Mouse (Mus musculus) adrenal gland, adult 18-20 months (tissue): Measurements from ENCODE around the gene Cdk5r1. TPM values are rescaled to one million over a fixed set of nuclear protein-coding genes. Genes with fewer than 3 reads are reported as not detected.

Source experiments
- total RNA-seq, 2 experiments: library from RNA; stranded (reverse); gene quantifications; 1 replicate in 1 of 2; 2 replicates in 1 of 2; pipeline ENCODE4 v1.2.3; 2021

The Cdk5r1 gene
- total RNA-seq, 2 experiments from 2014 or later: 1.5 to 2.0 TPM

Other genes with a start within 250 kb of the Cdk5r1 start
- gene Rhbdl3, start 176.1 kb upstream of the Cdk5r1 start, total RNA-seq: 1 to 10 TPM; 2.5 to 3.8 TPM
- 10 to 100 TPM; 13.6 to 15.9 TPM for gene 5730455P16Rik, start 99.0 kb upstream of the Cdk5r1 start, total RNA-seq
- gene Zfp207, start 93.7 kb upstream of the Cdk5r1 start, total RNA-seq: 100 to 1,000 TPM; 115 to 123 TPM
- gene Psmd11, start 48.4 kb upstream of the Cdk5r1 start, total RNA-seq: 100 to 1,000 TPM; 142 to 151 TPM